Mouse (Mus musculus) bone marrow, adult 2 months (tissue): ENCODE data around the gene Pde10a. TPM values are rescaled to one million over a fixed set of nuclear protein-coding genes. Genes with fewer than 3 reads are reported as not detected.

Experiments
- H3K27ac ChIP-seq: fragments of 200-500 bp; 2 replicates; pipeline ENCODE4 v1.5.1; 2012; ENCODE audit warnings: low read depth, mild to moderate bottlenecking, control low read depth, inconsistent platforms, low read length; ENCODE audit not compliant: control insufficient read depth, poor library complexity, insufficient read depth
- H3K4me1 ChIP-seq: fragments of 200-500 bp; 2 replicates; pipeline ENCODE4 v1.6.1; 2011; ENCODE audit warnings: low read length; ENCODE audit not compliant: control insufficient read depth, insufficient read depth
- H3K4me3 ChIP-seq: fragments of 200-500 bp; replicated peaks from 2 replicates; pipeline ENCODE3; 2011; ENCODE audit warnings: mild to moderate bottlenecking, low read depth, low read length, control low read depth; ENCODE audit not compliant: control insufficient read depth
- CTCF ChIP-seq: fragments of 200-500 bp; IDR thresholded peaks from 2 replicates; pipeline ENCODE4 v1.5.1; 2011; ENCODE audit warnings: low read length, control low read depth; ENCODE audit not compliant: control insufficient read depth, insufficient read depth
- POLR2A ChIP-seq: fragments of 200-500 bp; IDR thresholded peaks from 2 replicates; pipeline ENCODE4 v1.6.1; 2011; ENCODE audit warnings: low read depth, mild to moderate bottlenecking, control low read depth, low read length, borderline replicate concordance; ENCODE audit not compliant: control insufficient read depth
- WGBS: fragments of 180-500 bp; shearing (Covaris S2); methylation state at CpG from one replicate; pipeline ENCODE4 v1.1.7; 2018; 5-methylcytosine and 5-hydroxymethylcytosine counted together
- polyA plus RNA-seq: library from polyadenylated mRNA; stranded (reverse); fragments of >200 nt; gene quantifications from 2 replicates; pipeline ENCODE4 v1.2.4, GENCODE M21; 2011; ENCODE audit warnings: low replicate concordance; ENCODE audit not compliant: missing spikeins, insufficient read depth, insufficient read length

The Pde10a gene
- 3.0 and 5.5 TPM in 2 replicates for polyA plus RNA-seq

DNA sequence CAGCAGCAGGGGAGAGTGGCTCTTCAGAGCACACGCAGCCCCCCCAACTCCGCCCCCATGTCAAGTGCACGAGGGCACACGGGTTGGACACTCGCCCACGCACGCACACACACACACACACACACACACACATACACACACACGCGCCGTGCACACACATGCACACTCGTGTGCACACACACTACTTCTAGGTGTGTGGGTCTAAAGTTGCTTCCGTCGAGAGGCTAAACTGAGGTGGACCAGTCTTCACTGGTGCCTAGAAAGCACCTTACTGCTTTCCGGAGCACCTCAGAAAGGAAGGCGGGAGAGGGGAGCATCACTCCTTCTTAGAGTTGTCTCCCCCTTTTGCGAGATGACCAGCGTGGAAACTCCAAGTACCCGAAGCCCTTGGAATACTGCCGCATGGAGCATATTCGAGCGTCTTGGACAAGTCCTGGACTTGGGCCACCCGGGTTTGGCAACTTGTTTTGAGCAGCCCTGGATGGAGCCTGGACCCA lies at the start of gene Pde10a:
Gene Pde10a (plus strand): TSS at position 148 of the 497 bp plus-strand sequence.
- H3K27ac ChIP-seq: no peak within 1 kb of the TSS
- 4% methylated on average over 22 of the region's 22 CpGs for WGBS
- no peak within 1 kb of the TSS for H3K4me3 ChIP-seq
- no peak for TF ChIP-seq CTCF
- H3K4me1 ChIP-seq: no peaks in the 10 kb centered on the region

DNA sequence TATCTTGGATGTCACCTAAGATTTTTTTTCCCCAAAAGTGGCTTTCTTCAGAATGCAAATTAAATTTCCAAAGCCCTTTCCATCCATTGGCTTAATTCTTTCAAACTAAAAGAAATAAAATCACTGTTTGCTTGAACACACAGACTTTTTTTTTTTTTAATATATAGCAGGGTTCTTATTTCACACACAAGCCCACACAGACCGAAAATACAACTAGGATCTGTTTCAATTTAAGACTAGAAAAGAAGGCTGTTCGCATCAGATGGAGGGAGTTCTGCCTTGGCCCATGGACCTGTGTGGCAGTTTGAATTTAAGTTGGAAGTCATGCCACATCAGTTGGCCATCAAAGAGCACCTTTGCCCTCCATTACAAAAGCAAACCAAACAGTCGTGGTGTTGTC lies 46.6 kb upstream of the Pde10a start:
- 69% methylated on average over 3 of the region's 3 CpGs for WGBS
- Histone ChIP-seq H3K4me1 (no peaks in the 10 kb centered on the region), H3K27ac (no peak overlapping the region), H3K4me3 (no peak overlapping the region)
- no peak for TF ChIP-seq POLR2A
- no peak for TF ChIP-seq CTCF

DNA sequence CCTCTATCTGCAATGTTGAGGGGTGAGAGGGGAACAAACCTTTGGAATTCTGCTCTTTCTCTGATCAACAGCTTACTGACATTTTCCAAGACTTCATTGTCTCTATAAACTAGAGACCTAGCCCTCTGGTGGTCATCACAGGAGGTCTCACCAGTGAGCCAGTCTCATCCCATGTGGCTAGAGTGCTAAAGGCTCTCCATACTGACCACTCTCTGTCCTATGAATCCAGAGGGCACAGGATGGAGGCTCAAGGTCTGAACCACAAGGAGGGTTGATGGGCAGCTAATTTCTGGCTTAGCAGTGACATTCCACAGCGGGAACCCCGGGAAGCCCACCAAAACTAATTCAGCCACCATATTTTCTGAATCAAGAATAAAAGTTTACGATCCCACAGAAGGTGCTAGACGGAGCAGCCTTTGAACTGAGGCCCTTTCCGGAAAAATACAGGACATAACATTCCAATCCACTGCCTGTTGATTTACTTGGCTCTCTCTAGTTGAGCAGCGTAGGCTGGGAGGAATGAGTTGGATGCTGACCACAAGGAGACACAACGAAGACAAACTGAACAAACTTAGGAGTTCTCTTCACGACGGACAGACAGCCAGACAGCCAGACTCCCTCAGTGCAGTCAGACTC lies 45.6 kb upstream of the Pde10a start:
- WGBS: 81% methylated on average over 9 of the region's 9 CpGs

DNA sequence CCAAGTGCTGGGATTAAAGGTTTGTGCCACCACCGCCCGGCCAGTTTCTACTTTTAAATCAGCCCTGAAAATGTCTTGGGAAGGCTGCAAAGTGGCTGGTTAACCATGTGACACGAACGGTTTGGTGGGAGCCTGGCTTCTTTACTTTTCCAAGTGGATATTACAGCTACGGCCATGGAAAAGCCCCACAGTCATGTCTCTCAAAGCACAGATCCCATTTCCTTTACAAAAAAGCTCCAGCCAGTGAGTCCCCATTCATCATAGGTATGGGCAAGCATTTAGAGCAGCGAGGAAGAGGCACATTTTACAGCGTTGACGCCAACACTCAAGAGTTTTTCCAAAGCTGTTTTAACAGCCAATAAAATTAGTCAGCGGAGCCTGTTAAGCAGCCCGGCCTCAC lies 43.4 kb upstream of the Pde10a start:
- no peak overlapping the region for H3K4me3 ChIP-seq
- H3K4me1 ChIP-seq: no peaks in the 10 kb centered on the region
- TF ChIP-seq CTCF (no peak), POLR2A (no peak)
- H3K27ac ChIP-seq: no peak overlapping the region
- WGBS: 83% methylated on average over 10 of the region's 10 CpGs

More for the DNA sequence above, 45.6 kb upstream of the Pde10a start:
- Histone ChIP-seq H3K4me1 (no peaks in the 10 kb centered on the region), H3K4me3 (no peak overlapping the region), H3K27ac (no peak overlapping the region)
- TF ChIP-seq CTCF (no peak), POLR2A (no peak)

DNA sequence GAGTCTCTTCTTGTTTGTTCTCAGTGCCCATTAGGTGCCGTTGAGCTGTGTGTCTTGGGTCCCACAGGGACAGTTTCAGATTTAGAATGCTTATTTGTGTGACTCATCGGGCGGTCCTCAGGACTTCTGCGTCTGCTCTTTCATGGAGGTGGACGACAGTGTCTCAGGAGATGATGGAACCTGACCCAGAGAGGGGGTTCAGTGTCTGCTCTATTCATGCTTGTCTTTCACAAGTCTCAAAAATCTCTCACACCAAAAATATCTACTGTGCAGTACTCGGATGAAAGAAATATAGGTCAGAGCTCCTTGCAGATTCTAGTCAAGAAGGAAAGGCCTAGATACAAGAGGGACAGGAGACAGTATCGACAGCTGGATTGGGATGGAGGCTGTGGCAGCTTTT lies 42.3 kb upstream of the Pde10a start:
- Histone ChIP-seq H3K27ac (no peak overlapping the region), H3K4me3 (no peak overlapping the region), H3K4me1 (no peaks in the 10 kb centered on the region)
- whole genome bisulfite sequencing: 82% methylated on average over 7 of the region's 7 CpGs
- TF ChIP-seq CTCF: no peak
- TF ChIP-seq POLR2A: no peak

DNA sequence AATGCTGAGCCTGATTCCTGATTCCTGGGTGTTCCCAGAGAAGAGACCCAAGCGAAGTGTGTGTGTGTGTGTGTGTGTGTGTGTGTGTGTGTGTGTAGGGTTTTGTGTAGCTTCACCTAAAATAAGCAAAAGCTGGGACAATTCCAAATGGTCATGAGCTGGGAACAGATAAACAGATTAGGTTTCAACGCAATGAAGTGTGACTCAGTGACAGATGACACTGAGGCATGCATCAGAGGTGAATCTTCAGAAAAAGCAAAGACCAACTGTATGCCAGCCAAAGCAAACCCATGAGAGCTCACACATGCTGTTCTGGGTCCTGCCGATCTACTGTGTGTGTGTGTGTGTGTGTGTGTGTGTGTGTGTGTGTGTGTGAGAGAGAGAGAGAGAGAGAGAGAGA lies 40.9 kb upstream of the Pde10a start:
- WGBS: 77% methylated on average over 3 of the region's 3 CpGs
- H3K4me1 ChIP-seq: no peaks in the 10 kb centered on the region
- no peak for TF ChIP-seq CTCF
- TF ChIP-seq POLR2A: no peak
- H3K4me3 ChIP-seq: no peak overlapping the region
- H3K27ac ChIP-seq: no peak overlapping the region

DNA sequence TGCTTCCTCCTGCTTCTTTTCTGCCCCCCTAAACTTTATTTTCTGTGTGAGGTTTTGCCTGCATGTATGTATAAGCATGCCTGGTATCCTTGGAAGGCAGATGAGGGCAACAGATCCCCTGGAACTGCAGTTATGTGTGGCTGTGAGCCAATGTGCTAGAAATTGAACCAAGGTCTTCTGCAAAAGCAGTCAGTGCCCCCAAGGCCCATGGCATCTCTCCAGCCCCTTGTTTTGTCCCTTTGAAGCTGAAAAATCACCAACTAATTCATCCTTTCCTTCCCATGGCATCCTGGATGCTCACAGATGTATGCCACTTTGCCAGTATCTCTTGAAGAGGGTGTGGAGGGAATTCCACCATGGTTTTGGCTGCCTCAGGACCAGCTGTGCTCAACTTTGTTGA lies 40.0 kb upstream of the Pde10a start:
- H3K4me3 ChIP-seq: no peak overlapping the region
- no peaks in the 10 kb centered on the region for H3K4me1 ChIP-seq
- no peak for TF ChIP-seq POLR2A
- TF ChIP-seq CTCF: no peak
- no peak overlapping the region for H3K27ac ChIP-seq

DNA sequence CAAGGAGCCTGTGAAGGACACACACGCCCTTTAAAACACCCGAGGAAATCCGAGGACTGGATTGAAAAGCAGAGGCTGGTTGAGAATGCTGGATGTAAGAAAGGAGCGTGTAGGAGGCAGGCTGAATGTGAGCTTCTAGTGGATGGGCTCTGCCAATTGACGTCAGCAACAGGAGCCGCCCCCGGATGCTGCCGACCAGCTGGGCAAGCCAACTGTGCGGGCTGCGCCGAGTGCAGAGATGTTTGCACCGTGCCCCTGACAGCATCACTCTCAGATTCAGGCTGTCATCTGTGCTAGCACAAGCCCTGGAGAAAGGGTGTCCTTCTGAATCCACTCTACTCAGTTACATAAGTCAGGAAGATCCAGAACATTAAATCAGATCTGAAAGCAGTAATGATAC lies 37.3 kb upstream of the Pde10a start:
- 65% methylated on average over 12 of the region's 12 CpGs for WGBS
- no peak overlapping the region for H3K27ac ChIP-seq
- no peak overlapping the region for H3K4me3 ChIP-seq
- TF ChIP-seq POLR2A (no peak), CTCF (no peak)
- H3K4me1 ChIP-seq: no peaks in the 10 kb centered on the region

DNA sequence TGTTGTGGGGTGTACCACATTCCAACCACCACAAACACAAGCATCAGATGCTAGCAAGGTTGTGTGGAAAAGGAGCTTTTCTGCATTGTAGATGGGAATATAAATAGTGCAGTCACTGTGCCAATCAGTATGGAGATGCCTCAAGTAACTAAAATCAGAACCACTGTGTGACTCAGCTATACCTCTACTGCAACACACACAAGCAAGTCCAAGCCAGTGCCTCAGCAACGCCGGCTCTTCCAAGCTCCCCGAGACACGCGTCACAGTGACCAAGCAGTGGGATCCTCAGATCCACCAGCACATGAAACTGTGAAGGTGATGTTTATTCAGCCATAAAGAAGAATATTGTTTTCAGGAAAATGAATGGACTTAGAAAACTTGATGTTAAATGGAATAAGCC lies 34.2 kb upstream of the Pde10a start:
- WGBS: 89% methylated on average over 5 of the region's 5 CpGs
- TF ChIP-seq CTCF (no peak), POLR2A (no peak)
- Histone ChIP-seq H3K4me3 (no peak overlapping the region), H3K4me1 (no peaks in the 10 kb centered on the region), H3K27ac (no peak overlapping the region)
